Mouse (Mus musculus) layer of hippocampus, postnatal 10 days (tissue): ENCODE measurements at regions not wholly inside any gene's neighbourhood (a gene's known extent, or its start where the extent isn't known, plus 50 kb on each side); places are given as distances from the start of the nearest gene placed in this dataset.

Source experiments
- DNase-seq, 2 experiments: peaks; one replicate each; pipeline ENCODE4 v3.0.0; 2021; ENCODE audit warnings: low spot score in 2 of 2

DNA sequence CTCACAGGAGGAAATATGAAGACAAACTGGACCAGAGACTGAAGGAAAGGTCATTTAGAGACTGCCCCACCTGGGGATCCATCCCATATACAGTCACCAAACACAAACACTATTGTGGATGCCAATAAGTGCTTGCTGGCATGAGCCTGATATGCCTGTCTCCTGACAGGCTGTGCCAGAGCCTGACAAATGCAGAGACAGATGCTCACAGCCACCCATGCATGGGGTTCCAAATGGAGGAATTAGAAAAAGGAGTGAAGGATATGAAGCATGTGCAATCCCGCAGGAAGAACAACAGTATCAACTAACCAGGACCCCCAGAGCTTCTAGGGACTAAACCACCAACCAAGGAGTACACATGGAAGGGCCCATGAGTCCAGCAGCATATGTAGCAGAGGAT lies 505.9 kb downstream of the Gm6685 start:
- DNase-seq, result peak; percentile 2 to 13

DNA sequence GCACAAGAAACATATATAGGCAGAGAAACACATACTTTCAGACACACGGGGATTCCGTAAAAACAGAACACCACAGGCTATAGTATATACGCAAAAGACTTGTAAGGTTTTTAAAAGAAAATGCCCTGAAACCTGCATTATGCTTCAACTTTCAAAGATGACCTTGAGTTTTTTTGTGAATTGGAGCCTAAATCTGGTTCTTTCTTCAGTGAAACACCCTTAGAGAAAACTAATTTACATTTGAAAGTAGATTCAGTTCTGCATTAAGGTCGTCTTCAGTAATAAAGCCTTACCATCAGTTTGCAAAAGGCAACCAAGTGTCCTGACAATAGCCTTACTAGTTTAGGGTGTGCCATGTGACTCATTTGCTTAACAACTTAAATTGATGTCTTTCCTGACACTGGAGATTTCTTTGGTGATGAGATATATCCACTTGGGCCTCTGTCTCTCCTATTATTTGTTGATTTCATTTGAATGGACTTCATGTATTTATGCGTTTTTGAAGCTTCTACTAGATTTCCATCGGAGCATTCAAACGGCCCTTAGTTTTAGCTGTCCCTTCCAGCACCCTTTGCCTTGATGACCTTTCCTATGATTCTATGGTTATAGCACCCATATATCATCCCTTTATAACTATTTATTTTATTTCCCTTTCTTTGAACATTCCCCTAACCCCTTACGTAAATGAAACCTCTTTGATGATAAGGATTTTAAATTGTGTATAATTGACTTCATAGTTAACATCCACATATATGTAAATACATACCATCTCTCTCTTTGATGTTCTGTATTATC lies 539.6 kb downstream of the Gm6685 start:
- DNase-seq, result no peak

DNA sequence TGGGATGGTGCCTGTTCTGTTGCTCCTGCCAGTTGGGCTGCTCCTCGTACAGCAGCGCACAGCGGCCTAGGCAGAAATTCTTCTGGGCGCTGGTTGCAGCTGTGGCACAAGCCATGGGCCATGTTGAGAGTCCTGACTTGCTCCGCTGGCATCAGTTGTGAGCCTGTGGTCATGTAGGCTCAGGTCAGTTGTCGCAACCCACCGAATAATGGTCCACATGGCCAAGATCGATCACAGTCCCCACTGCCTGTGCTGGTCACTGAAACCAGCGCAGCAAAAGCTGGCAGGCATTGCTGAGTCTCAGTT lies 585.8 kb downstream of the Gm6685 start:
- DNase-seq, result peak in 1 of 2 experiments; percentile 2

DNA sequence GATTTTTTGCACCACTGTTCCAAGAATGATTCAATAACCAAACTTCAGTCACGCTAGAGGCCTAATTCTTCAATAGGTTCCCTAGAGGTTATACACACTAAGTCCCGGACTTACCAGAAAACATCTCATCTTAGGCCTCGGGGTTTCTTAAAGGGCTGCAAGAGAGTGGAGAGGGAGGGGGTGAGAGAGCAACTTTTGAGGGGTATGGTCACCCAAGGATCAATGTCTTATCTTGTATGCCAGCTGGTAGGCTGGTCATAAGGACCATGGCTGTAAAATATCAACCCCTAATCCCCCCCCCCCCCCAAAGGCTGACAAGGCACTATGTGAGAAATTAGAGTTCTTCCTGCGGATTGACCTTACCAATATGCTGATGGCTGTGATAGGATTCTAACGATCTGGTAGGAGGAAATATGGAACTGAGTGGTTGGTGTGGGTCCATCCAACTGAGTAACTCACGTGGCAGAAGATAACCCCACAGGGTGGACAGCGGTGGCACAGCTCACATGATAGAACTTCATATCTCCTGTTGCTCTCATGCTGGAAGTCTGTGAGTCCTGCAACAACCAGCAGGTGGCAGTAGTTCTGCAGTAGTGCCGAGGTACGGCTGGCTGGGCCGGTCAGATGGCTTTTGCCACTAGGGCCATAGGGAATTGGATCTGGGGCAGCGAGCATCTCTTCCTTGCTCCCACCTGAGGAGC lies 586.3 kb downstream of the Gm6685 start:
- DNase-seq, result peak; percentile 38 to 53

DNA sequence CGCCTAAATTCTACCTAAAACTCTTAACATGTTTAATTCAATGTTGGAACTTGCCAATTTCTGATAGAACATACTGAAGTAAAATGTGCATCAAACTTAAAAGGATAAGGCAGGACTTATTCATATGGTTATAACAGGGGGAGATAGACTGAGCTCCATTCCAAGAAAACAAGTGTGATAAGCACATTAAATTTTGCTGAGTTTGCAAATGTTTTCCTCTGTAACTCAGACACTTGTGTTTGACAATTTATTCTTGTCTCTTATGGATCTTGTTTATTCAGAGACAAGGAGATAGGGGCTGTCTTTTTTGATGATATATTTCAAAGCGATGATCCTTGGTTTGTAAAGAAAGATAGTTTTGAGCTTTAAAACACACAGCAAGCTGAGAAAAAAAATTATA lies 613.6 kb downstream of the Gm6685 start:
- DNase-seq, result no peak

DNA sequence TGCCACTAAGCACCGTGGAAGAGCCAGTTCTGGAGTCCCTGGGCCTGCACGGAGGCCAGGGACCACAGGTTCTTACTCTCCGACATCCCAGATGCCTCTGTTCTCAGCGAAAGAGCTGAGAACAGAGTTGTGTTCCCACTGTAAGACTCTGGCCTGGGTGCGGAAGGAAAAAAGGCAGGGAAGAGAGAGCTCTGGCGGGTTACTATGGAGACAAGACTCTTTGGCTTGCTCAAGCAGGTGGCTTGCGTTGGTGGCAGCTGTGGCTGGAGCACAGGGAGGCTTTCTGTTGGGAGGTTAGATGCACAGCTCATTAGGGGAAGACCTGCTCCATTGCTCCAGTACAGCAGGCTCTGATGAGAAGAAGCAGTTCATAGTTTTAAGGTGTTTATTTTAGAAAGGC lies 618.3 kb downstream of the Gm6685 start:
- DNase-seq, result no peak

DNA sequence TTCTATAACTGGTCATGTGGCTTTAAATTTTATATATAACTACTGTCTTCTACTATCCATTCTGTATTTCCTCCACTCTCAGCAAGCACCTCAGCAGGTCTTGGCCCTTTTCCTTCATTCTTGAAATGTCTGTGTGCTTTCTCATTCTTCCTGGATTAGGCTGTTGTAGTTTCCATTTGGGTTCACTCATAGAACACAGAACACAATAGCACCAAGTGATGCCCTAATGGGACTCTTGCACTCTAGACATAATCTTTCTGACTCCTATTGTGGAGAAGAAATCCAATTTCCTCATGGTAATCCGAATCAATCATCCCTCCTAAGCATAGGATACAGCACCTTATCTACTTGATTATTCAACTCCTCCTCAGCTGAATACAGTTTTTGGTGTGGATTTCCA lies 667.2 kb downstream of the Gm6685 start:
- DNase-seq, result no peak
